Mouse (Mus musculus) midbrain, embryonic 14.5 days (tissue): ENCODE measurements around the gene Pbrm1. TPM values are rescaled to one million over a fixed set of nuclear protein-coding genes. Genes with fewer than 3 reads are reported as not detected.

Experiments
- ATAC-seq: fragments of 200-750 bp; cut with Nextera tagmentation; 2 replicates; pipeline ENCODE4 v1.8.0; 2017; ENCODE audit warnings: moderate number of reproducible peaks, moderate library complexity; ENCODE audit not compliant: low FRiP score, low TSS enrichment
- DNase-seq: peaks from one replicate; pipeline ENCODE4 v3.0.0-alpha.2; 2015
- H3K27ac ChIP-seq: fragments of 300-500 bp; sonication (generic); replicated peaks from 2 replicates; pipeline ENCODE4 v1.5.1; 2014; ENCODE audit warnings: mild to moderate bottlenecking, low read depth, low read length, moderate library complexity
- H3K27me3 ChIP-seq: fragments of 300-500 bp; sonication (generic); 2 replicates; pipeline ENCODE4 v1.6.1; 2014; ENCODE audit warnings: low read length, control low read depth, mixed read lengths; ENCODE audit not compliant: control insufficient read depth, insufficient read depth
- H3K36me3 ChIP-seq: fragments of 300-500 bp; sonication (generic); 2 replicates; pipeline ENCODE4 v1.6.1; 2014; ENCODE audit warnings: low read length, control low read depth; ENCODE audit not compliant: control insufficient read depth, insufficient read depth
- H3K4me1 ChIP-seq: fragments of 300-500 bp; sonication (generic); 2 replicates; pipeline ENCODE4 v1.6.1; 2014; ENCODE audit warnings: mild to moderate bottlenecking, antibody characterized with exemption, low read length, control low read depth; ENCODE audit not compliant: control insufficient read depth, insufficient read depth
- H3K4me2 ChIP-seq: fragments of 300-500 bp; sonication (generic); 2 replicates; pipeline ENCODE4 v1.6.1; 2014; ENCODE audit warnings: mild to moderate bottlenecking, low read length, moderate library complexity
- H3K4me3 ChIP-seq: fragments of 300-500 bp; sonication (generic); replicated peaks from 2 replicates; pipeline ENCODE4 v1.5.1; 2014; ENCODE audit warnings: low read depth, low read length
- H3K9ac ChIP-seq: fragments of 300-500 bp; sonication (generic); replicated peaks from 2 replicates; pipeline ENCODE4 v1.6.1; 2014; ENCODE audit warnings: mild to moderate bottlenecking, low read length, moderate library complexity
- H3K9me3 ChIP-seq: fragments of 300-500 bp; sonication (generic); 2 replicates; pipeline ENCODE4 v1.6.1; 2016; ENCODE audit warnings: low read length, control low read depth, mixed read lengths; ENCODE audit not compliant: control insufficient read depth
- WGBS: fragments of 180-500 bp; shearing (Covaris S2); extraction: QIAGEN DNeasy Blood & Tissue Kit; methylation state at CpG from one replicate; pipeline ENCODE4 v1.1.7; 2014; 5-methylcytosine and 5-hydroxymethylcytosine counted together
- polyA plus RNA-seq: library from polyadenylated mRNA; unstranded; fragments of >200 nt; fragmentation: Nextera tagmentation; extraction: Ambion mirVana; gene quantifications from 2 replicates; pipeline ENCODE4 v1.2.1, GENCODE M21; 2014

Gene Pbrm1
- polyA plus RNA-seq, 1 experiment from 2014 or later, result 136 TPM

DNA sequence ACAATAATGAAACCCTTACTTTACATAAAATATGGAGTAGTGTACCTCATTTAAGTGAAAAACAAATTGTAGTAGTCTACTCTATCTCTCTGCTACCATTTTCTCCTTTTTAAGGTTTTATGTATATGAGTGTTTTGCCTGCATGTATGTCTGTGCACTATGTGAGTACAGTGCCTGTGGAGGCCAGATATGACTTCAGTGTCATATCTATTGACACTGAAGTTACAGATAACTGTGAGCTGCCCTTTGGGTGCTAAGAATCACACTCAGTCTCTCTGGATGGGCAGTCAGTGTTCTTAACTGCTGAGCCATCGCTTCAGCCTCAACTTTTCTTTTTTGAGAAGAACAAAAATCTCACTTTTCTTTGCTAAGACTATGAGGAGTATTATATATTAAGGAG lies 26.9 kb downstream of the Pbrm1 start:
- no peak for DNase-seq
- no peak for ATAC-seq
- Histone ChIP-seq H3K27ac (no peak overlapping the region), H3K4me1 (no peaks in the 10 kb centered on the region), H3K36me3 (peaks cover 78% of the 10 kb centered on the region), H3K9ac (no peak overlapping the region), H3K4me3 (no peak overlapping the region), H3K9me3 (no peaks in the 10 kb centered on the region), H3K4me2 (no peak overlapping the region), H3K27me3 (no peaks in the 10 kb centered on the region)
- 100% methylated on average over 1 of the region's 1 CpGs for WGBS

DNA sequence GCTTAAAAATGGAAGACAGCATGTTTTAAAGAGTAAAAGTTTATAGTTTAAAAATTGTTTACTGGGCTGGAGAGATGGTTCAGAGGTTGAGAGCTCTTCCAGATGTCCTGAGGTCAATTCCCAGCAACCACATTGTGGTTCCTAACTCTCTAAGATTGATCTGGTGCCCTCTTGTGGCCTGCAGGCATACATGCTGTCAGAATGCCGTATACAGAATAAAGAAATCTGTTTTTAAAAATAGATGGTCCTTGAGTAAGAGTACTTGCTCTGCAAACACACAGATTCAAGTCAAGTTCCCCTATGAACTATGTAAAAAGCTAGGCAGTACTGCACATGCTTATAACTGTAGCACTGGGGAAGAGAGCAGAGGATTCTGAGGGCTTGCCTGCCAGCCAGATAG lies 43.3 kb downstream of the Pbrm1 start:
- Histone ChIP-seq H3K27ac (no peak overlapping the region), H3K27me3 (no peaks in the 10 kb centered on the region), H3K4me1 (no peaks in the 10 kb centered on the region), H3K9ac (no peak overlapping the region), H3K36me3 (peaks cover 81% of the 10 kb centered on the region), H3K4me3 (no peak overlapping the region), H3K9me3 (no peaks in the 10 kb centered on the region), H3K4me2 (no peak overlapping the region)
- 80% methylated on average over 1 of the region's 1 CpGs for WGBS
- ATAC-seq (no peak), DNase-seq (peak; percentile 43)

DNA sequence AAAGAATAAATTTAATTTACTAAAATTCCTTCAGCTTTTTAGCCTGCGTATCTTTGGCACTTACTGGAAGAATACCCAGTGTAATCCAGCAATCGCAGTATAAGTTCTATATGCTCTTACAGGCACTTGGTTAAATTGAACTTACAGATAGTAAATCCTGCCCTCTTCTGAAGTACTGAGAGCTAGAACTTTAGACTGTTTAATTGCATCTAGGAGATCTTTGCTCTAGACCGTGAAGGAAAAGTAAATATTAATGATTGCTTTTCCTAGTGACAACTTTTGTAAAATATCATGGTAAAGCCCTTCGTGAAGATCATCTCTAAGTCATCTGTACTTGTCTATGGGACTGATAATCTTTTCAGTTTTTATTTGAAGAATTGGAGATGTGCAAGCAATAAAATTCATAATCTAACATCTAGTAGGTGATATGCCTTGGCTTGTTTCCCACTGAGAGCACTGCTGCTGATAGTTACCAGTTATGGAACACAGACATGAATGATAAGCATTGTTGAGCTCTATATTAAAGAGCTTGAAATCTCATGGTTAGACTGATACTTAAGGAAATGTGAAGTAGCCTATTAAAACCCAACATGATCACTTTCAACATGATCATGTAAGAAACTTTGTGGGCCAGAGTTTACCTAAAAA lies 50.3 kb downstream of the Pbrm1 start:
- 97% methylated on average over 4 of the region's 4 CpGs for WGBS
- Histone ChIP-seq H3K4me2 (no peak overlapping the region), H3K4me3 (no peak overlapping the region), H3K27me3 (no peaks in the 10 kb centered on the region), H3K36me3 (peaks cover 79% of the 10 kb centered on the region), H3K9me3 (no peaks in the 10 kb centered on the region), H3K27ac (no peak overlapping the region), H3K9ac (no peak overlapping the region), H3K4me1 (no peaks in the 10 kb centered on the region)
- ATAC-seq (no peak), DNase-seq (no peak)

DNA sequence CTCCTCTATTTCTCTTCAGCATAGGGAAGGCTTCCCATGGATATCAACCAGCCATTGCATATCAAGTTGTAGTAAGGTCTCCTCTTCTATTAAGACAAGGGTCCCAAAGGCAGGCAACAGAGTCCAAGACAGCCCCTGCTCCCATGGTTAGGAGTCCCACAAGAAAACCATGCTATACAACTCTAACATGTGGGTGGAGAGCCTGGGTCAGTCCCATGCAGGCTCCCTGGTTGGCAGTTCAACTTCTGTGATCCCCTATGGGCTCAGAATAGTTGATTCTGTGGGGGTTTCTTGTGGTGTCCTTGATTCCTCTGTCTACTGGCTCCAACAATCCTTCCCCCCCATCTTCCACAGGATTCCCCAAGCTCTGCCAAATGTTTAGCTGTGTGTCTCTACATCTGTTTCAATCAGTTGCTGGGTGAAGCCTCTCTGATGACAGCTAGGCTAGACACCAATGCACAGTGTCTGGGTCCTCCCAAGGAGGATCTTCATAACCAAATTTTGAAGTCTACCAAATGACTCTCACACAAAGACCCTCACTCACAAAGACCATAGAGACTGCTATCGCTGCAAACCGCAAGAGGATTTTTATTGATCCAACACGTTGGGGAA lies 59.8 kb downstream of the Pbrm1 start:
- Histone ChIP-seq H3K27me3 (no peaks in the 10 kb centered on the region), H3K36me3 (peaks cover 66% of the 10 kb centered on the region), H3K4me1 (no peaks in the 10 kb centered on the region), H3K9me3 (no peaks in the 10 kb centered on the region), H3K4me3 (no peak overlapping the region), H3K27ac (no peak overlapping the region), H3K4me2 (no peak overlapping the region), H3K9ac (no peak overlapping the region)
- no peak for DNase-seq
- ATAC-seq, result no peak
- WGBS, result 96% methylated on average over 3 of the region's 3 CpGs

DNA sequence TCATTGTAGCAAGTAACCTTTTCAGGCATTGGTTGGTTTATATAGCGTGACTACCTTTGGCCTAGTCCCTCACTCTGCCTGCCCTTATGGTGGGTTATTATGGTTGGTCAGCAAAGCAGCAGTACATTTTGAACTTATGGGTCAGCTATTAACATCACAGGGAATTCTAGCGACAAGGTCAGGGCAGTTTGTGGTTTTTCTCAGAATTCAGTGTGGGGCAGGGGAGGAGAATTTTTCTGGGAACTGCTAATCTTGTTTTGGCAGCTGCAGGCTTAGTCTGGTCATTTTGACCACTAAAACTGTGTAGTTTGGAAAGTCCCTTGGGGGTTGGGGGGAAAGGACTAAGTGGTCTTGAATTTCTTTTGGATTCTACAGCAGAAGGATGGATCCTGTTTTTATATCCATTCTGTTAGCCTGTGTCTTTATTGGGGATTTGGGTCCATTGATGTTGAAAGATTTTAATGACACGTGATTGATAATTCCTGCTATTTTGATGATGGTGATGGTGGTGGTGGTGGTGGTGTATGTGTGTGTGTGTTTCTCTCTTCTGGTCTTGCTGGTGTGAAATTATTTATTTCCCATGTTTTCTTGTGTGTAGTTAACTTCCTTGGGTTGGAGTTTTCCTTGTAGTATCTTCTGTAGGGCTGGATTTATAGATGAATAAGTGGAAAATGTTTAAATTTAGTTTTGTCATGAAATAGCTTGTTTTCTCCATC lies 60.5 kb downstream of the Pbrm1 start:
- Histone ChIP-seq H3K27me3 (no peaks in the 10 kb centered on the region), H3K36me3 (peaks cover 61% of the 10 kb centered on the region), H3K4me1 (no peaks in the 10 kb centered on the region), H3K9ac (no peak overlapping the region), H3K4me2 (no peak overlapping the region), H3K27ac (no peak overlapping the region), H3K9me3 (no peaks in the 10 kb centered on the region), H3K4me3 (no peak overlapping the region)
- 93% methylated on average over 3 of the region's 3 CpGs for WGBS
- ATAC-seq (no peak), DNase-seq (no peak)

DNA sequence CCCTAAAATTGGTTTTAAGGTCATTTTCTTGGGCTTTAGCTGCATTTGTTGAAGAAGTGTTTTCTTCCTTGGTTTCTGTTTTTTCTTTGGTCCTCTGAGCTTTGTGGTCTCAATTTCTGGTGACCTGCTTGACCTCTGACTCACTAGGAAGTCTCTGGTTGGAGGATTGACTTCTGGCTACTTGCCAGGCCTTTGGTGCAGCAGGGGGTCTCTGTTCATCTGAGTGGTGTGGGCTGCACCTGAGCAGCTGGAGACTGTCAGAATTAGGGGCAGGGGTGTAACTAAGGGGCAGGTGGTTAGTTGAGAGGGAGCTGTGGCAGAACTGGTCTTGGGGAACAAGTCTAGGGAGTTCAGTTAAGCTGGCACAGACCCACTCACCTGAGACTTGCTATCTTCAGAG lies 62.2 kb downstream of the Pbrm1 start:
- Histone ChIP-seq H3K9me3 (no peaks in the 10 kb centered on the region), H3K4me3 (no peak overlapping the region), H3K9ac (no peak overlapping the region), H3K27ac (no peak overlapping the region), H3K27me3 (no peaks in the 10 kb centered on the region), H3K4me1 (no peaks in the 10 kb centered on the region), H3K36me3 (peaks cover 58% of the 10 kb centered on the region), H3K4me2 (no peak overlapping the region)
- DNase-seq (no peak), ATAC-seq (no peak)

DNA sequence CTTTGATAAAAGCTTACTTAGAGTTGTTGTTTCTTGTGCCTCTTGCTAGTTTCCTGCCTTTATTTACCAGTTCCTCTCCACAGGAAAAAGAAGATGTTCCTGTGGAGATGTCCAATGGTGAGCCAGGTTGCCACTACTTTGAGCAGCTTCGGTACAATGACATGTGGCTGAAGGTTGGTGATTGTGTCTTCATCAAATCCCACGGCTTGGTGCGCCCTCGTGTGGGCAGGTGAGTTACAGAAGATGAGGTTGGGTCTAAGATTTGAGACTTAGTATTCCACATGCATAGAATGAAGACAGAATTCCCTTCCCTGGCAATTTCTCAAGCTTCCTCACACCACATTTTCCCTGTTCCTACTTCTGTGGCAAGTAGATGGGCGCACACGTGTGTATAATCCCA lies 68.5 kb downstream of the Pbrm1 start:
- Histone ChIP-seq H3K36me3 (peaks cover 84% of the 10 kb centered on the region), H3K9me3 (no peaks in the 10 kb centered on the region)

DNA sequence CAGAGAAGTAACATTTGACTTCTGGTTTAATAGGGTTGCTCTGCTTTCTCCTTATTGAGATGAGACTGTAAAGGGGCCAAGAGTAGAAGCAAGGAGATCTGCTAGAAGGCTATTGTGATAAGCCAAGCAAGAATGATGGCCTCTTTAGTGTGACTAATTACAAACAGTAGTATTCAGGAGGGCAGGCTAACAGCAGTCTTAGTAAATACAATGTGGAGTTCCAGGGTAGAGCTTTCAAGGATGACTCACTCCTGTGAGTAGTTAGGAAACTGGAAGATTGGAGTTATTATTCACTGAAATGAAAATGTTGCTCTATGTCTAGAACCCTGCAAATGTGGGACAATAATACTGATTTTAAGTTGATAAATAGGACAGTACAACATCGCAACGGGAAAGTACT lies 69.6 kb downstream of the Pbrm1 start:
- H3K9me3 ChIP-seq, result no peaks in the 10 kb centered on the region
- DNase-seq, result no peak
- no peak overlapping the region for H3K4me2 ChIP-seq
- no peak overlapping the region for H3K27ac ChIP-seq
- peaks cover 84% of the 10 kb centered on the region for H3K36me3 ChIP-seq
- H3K9ac ChIP-seq, result no peak overlapping the region
- WGBS, result 98% methylated on average over 2 of the region's 2 CpGs
- no peaks in the 10 kb centered on the region for H3K27me3 ChIP-seq
- H3K4me1 ChIP-seq, result no peaks in the 10 kb centered on the region
- ATAC-seq, result no peak
- no peak overlapping the region for H3K4me3 ChIP-seq

More for the DNA sequence above, 68.5 kb downstream of the Pbrm1 start:
- Histone ChIP-seq H3K4me1 (no peaks in the 10 kb centered on the region), H3K9ac (no peak overlapping the region), H3K4me2 (no peak overlapping the region), H3K27ac (no peak overlapping the region), H3K27me3 (no peaks in the 10 kb centered on the region), H3K4me3 (no peak overlapping the region)
- ATAC-seq (no peak), DNase-seq (no peak)
- 85% methylated on average over 6 of the region's 6 CpGs for WGBS

DNA sequence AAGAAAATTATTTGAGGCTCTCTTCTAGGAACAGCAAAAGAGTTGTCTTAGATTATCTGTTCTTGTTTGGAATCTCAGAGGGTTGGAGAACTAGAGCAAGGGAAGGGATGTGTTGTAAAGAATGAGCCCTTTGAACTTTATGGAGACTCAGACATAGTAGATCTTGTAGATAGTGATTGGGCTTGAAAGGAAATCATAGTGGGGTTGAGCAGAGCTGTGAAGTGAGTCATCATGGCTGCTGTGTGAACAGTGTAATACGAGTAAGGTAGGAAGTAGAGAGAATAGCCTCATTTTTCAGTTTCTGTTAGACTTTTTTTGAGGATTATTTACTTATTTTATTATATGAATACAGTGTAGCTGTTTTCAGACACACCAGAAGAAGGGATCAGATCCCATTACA lies 71.0 kb downstream of the Pbrm1 start:
- DNase-seq (no peak), ATAC-seq (no peak)
- H3K27me3 ChIP-seq, result no peaks in the 10 kb centered on the region
- H3K9ac ChIP-seq, result no peak overlapping the region
- 95% methylated on average over 1 of the region's 1 CpGs for WGBS
- no peak overlapping the region for H3K4me3 ChIP-seq
- H3K27ac ChIP-seq, result no peak overlapping the region
- no peaks in the 10 kb centered on the region for H3K4me1 ChIP-seq
- H3K9me3 ChIP-seq, result no peaks in the 10 kb centered on the region
- H3K36me3 ChIP-seq, result peaks cover 77% of the 10 kb centered on the region
- no peak overlapping the region for H3K4me2 ChIP-seq
